Mouse (Mus musculus) layer of hippocampus, adult 18-20 months (tissue): Measurements from ENCODE around the gene Magi1. TPM values are rescaled to one million over a fixed set of nuclear protein-coding genes. Genes with fewer than 3 reads are reported as not detected.
"Not testable (repeated sequence)": the region's sequence is repeated elsewhere in the genome, so short reads cannot be mapped to it uniquely, and the experiment has no call there.

Experiments used
- DNase-seq, 2 experiments: peaks; one replicate each; pipeline ENCODE4 v3.0.0; 2022; ENCODE audit warnings: low spot score in 2 of 2
- total RNA-seq, 2 experiments: library from RNA; stranded (reverse); gene quantifications; 2 replicates each; pipeline ENCODE4 v1.2.3; 2021

Magi1 gene
- total RNA-seq, 2 experiments from 2014 or later, result 45.0 to 46.1 TPM

DNA sequence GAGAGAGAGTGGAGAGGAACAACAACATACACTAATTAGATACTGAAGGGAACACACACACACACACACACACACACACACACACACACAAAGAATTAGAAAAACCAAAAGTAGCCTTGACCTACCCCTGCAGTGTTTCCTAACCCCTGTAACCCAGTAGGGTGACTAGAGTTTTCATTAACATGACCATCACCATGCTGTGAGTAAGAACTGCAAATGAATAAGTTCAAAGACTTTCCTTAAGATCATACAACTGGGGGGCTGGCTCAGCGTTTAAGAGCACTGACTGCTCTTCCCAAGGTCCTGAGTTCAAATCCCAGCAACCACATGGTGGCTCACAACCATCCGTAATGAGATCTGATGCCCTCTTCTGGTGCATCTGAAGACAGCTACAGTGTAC is 280.1 kb downstream of the Magi1 start:
- not testable (repeated sequence) for DNase-seq

DNA sequence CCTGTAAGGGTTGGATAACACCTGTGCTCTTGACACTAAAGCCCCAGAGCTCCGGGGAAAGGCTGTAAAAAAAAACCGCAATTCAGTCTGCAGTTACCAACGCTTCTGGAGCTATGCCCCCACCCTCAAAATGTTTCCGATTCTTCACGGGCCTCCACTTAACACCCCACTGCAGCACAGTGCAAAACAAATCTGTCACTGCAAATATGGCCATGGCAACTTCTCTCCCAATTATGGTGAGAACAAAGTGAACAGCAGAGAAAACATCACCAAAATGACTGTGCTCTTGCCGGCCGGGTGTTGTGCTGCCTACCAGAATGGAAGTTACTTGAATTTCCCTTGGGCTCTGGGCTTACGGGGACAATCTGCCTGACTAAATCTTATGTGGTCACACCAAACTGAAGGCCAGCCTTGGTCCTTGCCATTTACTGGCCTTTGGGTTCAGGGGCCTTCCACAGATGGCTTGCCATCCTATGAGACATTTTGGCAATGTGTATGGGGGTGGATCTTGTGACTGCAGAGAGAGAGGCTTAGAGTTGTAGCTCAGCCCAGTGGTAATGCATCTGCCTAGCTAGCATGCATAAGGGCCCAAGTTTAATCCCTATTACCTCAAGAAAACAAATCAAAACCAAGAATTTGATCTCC is 286.8 kb downstream of the Magi1 start:
- peak; percentile 37 to 66 for DNase-seq

DNA sequence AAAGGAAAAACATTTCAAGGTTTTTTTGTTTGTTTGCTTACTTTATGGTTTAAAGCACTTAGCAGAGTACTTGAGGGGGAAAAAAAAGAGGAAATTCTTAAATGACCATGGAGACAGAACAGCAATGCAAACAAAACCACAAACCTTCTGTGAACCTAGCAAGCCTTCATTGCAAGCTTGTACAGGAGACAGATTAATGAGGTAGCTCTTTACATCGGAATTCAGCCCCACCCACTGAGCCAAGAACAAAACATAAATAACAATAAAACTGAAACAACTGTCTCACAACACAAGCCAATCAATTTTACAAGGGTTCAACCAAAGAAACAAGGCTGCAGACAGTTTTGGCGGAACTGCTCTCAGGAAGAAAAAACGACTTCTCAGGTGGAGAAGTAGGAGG is 296.2 kb downstream of the Magi1 start:
- no peak for DNase-seq

DNA sequence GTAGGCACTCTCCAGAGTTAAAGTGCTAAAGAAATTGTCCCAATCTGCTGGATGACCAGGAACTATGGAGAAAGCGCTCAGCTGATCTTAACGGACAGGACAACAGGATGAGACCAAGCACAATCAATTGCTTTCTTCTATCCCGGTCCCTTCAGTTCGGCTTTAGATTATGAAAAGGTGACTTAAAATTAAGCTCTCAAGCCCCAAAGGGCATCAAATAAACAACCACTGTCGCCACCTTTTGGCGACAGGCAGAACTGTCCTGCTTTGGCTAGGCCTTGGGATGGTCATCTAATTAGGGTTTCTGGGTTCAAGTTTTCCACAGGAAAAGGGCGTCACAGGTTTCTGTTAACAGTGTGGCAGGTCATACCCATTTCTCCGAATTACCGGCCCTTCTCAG is 298.6 kb downstream of the Magi1 start:
- DNase-seq, result peak in 1 of 2 experiments; percentile 57

DNA sequence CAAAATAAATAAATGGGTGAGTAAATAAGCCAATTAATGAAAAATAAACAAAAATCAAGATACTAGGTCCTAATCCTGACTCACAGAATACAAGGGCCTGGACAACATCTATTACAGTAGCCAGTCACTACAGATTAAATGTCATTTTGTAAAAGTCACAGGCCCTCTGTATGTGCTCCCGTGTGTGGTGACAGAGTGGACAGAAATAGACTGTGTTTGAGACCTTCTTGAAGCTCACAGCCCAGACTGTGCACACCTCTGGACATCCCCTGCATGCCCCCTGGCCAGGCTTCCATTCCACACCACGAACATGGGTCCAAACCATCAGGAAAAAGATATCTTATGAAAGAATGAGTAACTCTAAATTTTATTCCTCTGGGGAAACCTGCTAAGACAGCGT is 300.2 kb downstream of the Magi1 start:
- no peak for DNase-seq

DNA sequence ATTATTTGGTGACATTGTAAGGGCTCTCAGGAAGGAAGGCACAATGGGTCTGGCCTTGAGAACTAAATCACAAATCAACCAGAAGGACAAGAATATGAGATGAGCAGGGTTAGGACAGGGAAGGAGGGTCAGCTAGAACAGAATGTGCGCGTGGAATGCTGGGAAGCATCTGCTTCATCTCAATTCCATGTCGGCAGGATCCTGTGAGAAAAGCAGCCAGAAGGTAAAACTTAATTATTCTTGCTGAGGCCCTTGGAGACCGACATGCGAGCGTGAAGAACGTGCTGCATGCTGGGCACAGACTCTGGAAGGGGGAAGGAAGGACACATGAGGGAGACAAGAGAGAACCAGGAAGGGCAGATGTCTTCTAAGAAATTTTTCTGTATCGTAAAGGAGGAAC is 302.5 kb downstream of the Magi1 start:
- no peak for DNase-seq

DNA sequence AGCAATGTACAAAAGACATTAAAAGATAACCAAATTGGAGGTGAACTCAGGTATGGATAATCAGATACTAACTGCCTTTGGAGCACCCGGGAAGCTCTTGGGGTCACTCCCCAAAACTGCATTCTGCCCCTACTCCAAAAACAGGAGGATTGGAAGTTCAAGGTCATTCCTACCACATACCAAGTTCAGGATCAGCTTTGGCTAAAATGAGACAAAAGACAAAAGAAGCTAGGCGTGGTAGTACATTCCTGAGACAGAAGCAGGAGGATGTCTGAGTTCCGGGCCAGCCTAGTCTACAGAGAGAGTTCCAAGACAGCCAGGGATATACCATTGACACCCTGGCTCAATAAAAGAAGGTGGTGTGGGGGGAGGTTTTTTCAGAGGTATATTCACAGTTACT is 304.5 kb downstream of the Magi1 start:
- DNase-seq, result no peak

DNA sequence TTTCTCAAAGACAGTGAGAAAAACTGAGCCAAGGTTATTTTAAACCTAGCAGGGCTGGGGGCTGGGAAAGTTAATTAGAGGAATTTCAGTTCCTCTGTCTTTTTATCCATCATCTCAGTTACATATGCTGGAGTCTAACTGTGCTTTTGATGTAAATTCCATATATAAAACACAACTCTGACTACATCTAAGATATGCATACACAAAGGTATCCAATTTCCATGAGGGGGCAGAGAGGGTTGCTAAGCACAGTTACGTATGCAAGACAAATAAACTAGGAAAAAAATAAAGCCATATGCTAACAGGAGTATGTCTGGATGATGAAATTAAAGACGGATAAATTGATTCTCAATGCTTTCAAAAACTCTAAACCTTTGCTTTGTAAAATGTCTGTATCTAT is 315.0 kb downstream of the Magi1 start:
- no peak for DNase-seq

DNA sequence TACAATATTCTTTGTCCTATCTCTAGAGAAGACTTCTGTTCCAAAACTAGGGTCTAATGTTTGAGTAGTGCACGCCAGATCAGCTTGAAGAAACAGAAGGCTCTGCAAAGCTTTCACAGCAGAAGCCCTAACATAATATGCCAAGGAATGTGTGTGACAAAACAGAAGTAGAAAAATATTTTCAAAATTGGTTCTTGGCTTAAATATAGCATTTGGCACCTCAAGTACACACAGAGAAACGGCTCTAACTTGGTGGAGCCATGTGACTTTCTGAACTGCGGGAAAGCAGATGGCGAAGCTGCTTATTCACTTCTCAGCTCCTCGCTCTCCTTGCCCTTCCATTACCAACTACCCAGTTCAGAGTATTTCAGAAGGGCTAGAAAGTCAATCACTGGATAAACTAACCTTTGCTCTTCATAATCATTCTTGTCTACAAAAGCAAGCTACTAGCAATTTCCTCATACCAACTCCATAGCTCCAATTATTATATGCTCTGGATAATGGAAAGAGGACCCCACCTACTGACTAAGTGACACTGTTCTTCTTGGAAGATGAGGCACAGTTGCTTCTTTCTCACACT is 320.9 kb downstream of the Magi1 start:
- peak; percentile 3 to 51 for DNase-seq

DNA sequence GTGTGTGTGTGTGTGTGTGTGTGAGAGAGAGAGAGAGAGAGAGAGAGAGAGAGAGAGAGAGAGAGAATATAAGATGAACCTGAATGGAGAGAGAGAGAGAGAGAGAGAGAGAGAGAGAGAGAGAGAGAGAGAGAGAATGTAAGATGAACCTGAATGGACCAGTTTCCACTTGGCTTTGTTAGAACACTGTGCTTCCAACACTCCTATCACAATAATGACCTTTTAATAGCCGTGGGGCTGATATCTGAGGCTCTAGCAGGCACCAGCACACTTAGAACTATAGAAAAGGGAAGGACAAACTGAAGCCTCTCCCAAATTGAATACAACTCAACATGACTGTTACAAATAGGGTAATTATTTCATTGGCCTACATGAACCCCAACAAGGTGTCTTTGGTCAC is 321.9 kb downstream of the Magi1 start:
- no peak for DNase-seq

DNA sequence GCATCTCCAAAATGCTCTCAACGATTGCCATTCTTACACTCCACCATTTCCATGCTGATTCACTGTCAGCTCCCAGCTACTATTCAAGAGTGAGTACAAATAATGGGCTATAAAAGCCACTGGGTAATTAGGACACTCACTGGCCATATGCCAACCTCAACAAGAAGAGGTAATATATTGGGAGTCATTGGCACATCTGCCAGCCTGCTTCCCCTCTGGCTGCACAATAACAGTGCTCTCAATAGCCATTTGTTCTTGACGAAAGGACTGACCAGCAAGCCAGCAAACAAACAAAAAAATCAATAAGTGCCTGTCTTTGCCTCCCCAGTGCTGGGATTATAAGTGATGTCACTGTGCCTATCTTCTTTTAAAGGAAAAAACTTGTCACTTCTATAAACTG is 326.5 kb downstream of the Magi1 start:
- peak in 1 of 2 experiments; percentile 30 for DNase-seq

DNA sequence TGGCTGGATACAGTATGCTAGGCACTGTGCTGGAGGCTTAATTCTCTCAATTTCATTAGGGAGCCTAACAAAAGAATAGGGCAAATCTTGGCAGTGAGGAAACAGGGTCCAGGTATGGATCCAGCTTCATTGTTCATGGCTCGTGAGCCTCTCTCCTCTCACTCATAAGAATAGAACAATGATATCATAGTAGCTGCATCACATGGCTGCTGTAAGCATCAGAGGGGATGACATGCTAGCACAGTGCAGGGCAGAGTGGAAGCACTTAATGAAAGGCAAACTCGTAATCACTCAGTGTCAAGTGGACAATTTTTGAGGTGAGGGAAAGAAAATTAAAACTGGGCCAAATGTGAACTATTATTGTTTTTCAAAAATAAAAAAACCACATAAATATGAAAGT is 337.1 kb downstream of the Magi1 start:
- DNase-seq, result no peak

DNA sequence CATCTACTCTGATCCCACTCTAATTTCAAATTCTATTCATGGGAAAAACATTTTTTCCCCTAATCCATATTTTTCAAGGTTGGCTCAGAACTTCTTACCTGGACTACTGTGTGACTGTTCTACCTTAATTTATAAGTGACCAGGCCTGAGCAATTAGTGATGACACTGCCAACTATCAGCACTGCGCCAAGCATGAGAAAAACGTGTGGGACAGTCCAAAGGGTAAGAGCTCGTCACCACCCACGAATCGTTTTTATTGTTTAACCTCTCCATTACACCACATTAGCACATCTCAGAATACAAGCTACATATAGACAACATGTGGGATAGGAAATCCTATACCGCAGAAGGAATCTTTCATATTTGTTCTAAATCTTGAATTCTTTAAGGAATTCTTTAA is 347.4 kb downstream of the Magi1 start:
- DNase-seq, result no peak

DNA sequence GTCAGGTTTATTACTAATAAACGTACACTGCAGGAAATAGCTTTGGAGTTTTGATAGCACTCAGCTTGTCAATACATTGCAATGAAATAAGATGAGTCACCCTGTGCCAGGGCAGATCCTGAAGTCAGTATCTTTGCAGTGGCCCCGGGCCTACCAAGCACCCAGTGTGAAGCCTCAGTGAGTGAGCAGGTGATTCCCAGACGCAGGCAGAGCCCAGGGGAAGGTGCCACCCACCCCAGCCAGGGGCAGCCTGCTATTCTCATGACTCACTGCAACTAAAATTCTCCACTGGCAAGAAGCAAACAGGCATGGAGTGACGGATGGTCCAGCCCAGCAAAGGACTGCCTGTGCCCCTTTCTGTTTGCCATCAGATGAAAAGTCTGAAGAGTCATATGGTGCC is 347.9 kb downstream of the Magi1 start:
- DNase-seq, result no peak

DNA sequence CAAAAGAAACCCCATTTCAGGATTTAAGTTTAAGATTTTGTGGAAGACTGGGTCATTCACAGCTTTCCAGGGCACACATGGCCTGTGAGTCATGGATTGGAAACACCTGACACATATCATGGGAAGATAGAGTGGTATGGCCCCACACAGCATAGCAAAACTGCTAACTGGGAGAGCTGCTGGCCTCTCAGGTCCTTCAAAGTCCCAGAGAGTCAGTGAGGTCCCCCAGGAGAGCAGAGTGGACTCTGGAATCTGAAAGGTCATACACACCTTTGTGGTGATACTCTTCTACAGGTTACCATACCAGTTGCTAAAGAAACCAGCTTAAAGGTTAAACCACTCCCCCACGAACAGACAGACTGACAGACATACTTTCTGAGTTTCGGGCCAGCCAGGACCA is 349.0 kb downstream of the Magi1 start:
- no peak for DNase-seq

DNA sequence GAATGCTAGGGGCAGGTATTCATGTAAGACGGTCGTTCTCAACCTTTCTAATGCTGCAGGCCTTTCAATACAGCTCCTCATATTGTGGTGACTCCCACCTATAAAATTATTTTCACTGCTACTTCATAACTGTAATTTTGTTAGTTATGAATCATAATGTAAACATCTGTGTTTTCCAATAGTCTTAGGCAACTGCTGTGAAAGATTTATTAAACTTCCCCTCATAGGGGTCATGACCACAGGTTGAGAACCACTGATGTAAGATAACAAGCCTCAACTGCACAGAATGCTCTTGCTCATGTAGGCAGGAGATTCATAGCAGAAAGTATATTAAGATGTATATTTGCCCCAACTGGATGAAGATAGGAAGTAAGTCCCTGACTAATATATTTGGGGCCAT is 359.1 kb downstream of the Magi1 start:
- DNase-seq, result no peak

DNA sequence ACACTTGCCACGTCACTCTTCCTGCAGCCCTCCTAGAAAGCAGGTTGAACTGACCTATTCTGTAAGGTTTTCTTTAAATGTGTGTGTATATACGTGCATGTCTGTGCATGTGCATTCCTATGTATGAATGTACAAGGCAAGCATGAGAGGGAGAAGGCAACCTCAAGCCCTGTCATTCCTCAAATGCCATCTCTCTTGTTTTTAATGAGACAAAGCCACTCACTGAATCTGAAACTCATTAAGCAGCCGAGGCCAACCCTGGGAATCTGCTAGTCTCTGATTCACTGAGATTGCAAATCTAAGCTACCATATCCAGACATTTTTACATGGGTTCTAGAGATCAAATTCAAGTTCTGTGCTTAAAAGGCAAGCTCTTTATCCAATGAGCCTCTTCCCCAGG is 359.7 kb downstream of the Magi1 start:
- DNase-seq, result no peak

DNA sequence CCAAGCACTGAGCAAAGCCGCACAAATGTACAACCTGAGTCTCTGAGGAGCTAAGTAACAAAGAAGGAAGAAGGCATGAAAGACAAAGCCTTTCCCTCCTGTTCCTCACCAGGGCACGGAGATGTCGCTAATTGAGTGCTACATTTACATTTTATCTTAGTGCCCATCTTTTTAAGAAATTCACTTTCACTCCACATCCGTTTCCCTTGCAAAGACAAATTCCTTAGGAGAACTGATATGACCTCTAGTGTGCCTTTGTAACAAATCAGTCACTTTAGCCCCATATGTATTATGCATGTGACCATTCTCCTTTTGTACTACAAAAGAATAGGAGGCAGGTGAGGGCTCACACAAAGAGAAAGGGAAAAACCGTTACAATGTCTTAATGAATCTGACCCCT is 360.4 kb downstream of the Magi1 start:
- DNase-seq, result no peak

DNA sequence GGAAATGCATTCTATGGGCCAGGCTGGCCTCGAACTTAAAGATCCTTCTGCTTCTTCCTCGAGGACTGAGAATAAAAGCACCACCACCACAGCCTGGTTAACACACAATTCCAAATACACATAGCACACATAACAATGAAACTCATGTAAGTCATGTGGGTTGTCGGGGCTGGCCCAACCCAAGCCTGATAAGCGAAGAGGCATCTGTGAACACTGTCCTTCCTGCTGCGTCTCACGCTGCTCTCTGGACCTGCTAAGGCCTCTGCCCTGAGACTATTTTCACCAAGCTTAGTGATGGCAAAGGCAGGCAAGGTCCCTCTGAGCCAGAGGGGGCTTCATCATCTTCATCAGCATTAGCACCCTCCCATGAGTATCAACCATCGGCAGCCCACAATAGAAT is 360.8 kb downstream of the Magi1 start:
- DNase-seq, result no peak

DNA sequence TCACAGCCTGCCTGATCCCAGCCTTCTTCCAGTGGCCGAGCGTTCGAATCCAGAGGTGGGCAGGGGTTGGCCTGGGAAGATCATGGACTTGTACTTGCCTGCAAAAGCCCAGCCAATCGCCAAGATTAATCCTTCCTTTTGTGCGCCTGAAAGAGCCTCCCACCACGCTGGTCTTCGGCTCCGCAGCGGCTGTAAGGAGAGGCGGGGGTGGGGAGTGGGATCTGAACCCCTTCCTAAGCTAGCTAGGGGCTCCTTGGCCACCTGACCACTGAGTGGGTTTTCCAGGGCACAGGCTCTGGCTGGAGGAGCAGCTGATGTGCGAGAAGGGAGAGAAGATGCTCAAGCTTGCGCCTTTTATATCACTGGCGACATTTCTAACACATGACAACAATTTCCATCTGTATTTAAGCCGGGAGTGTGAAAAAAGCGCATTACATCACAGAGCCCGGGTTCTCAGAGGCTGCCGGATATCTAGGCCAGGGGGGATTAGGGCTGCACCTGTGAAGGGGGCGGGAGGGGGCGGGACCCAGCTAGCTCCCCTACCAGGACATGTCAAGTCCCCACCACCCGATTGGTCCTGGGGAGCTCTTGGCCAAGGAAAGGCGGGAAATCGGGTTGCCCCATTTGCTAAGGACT is 370.4 kb downstream of the Magi1 start:
- DNase-seq, result peak in 1 of 2 experiments; percentile 58

DNA sequence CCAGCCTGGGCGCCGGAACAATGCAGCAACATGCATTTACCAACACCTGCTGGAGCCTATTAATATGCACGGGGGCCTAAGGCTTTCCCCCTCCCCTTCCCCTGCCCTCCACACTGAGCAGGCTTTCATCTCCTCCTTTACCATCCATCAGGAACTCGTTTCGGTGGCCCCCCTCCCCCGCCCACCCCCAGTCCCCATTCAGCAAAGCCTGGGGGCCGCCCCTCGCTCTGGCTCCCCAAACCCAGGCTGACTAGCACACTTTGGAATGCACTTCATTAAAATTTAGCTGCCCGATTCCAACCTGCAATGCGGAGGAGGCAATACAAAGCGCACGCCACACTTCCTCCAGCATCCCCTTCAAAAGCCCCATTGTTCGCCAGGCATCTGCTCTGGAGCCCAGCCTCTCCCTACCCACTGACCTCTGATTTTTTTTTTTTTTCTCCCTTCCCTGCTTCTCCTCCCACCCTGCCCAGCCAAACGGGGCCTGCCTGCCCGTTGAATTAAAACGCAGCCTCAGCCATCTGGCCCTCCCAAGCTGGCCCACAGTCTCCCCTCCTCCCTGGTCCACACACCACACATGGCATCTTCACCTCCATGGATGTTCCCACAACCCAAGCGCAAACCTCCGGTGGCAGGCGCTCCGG is 371.0 kb downstream of the Magi1 start:
- peak; percentile 54 to 68 for DNase-seq

DNA sequence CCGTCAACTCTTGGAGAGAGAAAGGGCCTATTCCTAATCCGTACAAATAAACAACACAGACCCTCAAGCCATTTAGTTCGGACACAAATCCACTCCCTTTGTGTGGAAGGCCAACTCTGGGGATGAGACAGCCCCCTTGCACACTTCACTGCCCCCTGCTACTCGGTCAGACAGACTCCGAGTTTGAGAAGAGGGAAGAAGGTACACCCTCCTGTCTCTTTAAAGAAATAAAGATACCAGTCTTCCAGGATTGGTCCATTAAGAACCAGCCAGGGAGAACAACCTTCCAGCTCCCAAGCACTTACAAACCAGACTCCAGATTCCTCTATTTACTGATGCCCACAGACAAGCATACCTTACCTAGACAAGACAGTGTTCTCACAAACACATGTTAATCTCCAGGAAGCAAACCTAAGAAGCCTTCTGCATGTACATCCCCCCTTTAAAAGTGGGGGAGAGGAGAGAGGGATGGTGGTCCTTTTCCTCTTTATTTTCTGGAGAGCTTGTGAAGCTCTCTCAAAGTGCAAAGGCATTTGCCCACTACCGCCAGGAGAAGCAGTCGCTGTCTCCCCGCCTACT is 371.6 kb downstream of the Magi1 start:
- DNase-seq, result no peak
